Mouse (Mus musculus) embryonic fibroblast, embryonic 13.5 days (primary cell): ENCODE results near the gene Abi3bp.

ENCODE experiments used
- CTCF ChIP-seq: IDR thresholded peaks from 2 replicates; pipeline ENCODE4 v1.5.1; 2011; ENCODE audit warnings: mild to moderate bottlenecking, control low read depth, low read length, moderate library complexity, borderline replicate concordance; ENCODE audit not compliant: insufficient read depth
- POLR2A ChIP-seq: IDR thresholded peaks from 2 replicates; pipeline ENCODE4 v1.6.1; 2011; ENCODE audit warnings: low read depth, mild to moderate bottlenecking, control low read depth, low read length, moderate library complexity

GRCm38 (mm10) chr16:56502134-56502533 lies 24.5 kb downstream of the Abi3bp start:
- no peak for TF ChIP-seq CTCF
- no peak for TF ChIP-seq POLR2A
